Mouse (Mus musculus) heart, adult 9 months (tissue): ENCODE data around the gene Kcnh6.

ENCODE experiments used
- DNase-seq, 2 experiments: peaks; one replicate each; pipeline ENCODE4 v3.0.0; 2022; ENCODE audit warnings: low spot score in 2 of 2

Kcnh6 gene

GRCm38 (mm10) chr11:106007821-106008220, at the start of gene Kcnh6:
TSS of gene Kcnh6 (plus strand) at chr11:106008124.
- peak in 1 of 2 experiments; percentile 20 for DNase-seq

- no peak for DNase-seq
Measured at GRCm38 (mm10) chr11:105958566-105958965, 49.4 kb upstream of the Kcnh6 start.

- DNase-seq, result peak in 1 of 2 experiments; percentile 46
Measured at GRCm38 (mm10) chr11:105959355-105959754, 48.6 kb upstream of the Kcnh6 start.

GRCm38 (mm10) chr11:105964691-105965090, 43.2 kb upstream of the Kcnh6 start:
- no peak for DNase-seq

GRCm38 (mm10) chr11:105966288-105966687, 41.6 kb upstream of the Kcnh6 start:
- DNase-seq, result no peak

- DNase-seq, result peak; percentile 39 to 41
Measured at GRCm38 (mm10) chr11:105967741-105968574, 40.0 kb upstream of the Kcnh6 start, which contains the start of gene Ace. TSS of gene Ace (plus strand) at chr11:105967945.

- peak; percentile 26 to 32 for DNase-seq
Measured at GRCm38 (mm10) chr11:105968948-105969347, 39.0 kb upstream of the Kcnh6 start.

GRCm38 (mm10) chr11:105969516-105969915, 38.4 kb upstream of the Kcnh6 start:
- peak; percentile 70 to 72 for DNase-seq

GRCm38 (mm10) chr11:105974593-105974992, 33.3 kb upstream of the Kcnh6 start:
- no peak for DNase-seq

GRCm38 (mm10) chr11:105975050-105975449, 32.9 kb upstream of the Kcnh6 start:
- no peak for DNase-seq

GRCm38 (mm10) chr11:105975636-105976035, 32.3 kb upstream of the Kcnh6 start:
- no peak for DNase-seq

GRCm38 (mm10) chr11:105978232-105978631, 29.7 kb upstream of the Kcnh6 start:
- DNase-seq, result no peak

- DNase-seq, result no peak
Measured at GRCm38 (mm10) chr11:105978634-105979033, 29.3 kb upstream of the Kcnh6 start.

GRCm38 (mm10) chr11:105984452-105984851, 23.5 kb upstream of the Kcnh6 start:
- no peak for DNase-seq

- no peak for DNase-seq
Measured at GRCm38 (mm10) chr11:105987446-105987845, 20.5 kb upstream of the Kcnh6 start.

GRCm38 (mm10) chr11:105989446-105989845, 18.5 kb upstream of the Kcnh6 start:
- no peak for DNase-seq

- DNase-seq, result no peak
Measured at GRCm38 (mm10) chr11:105990231-105990630, 17.7 kb upstream of the Kcnh6 start.

GRCm38 (mm10) chr11:105994375-105994774, 13.5 kb upstream of the Kcnh6 start, which contains the start of gene Ace3:
TSS of gene Ace3 (plus strand) at chr11:105994675.
- no peak for DNase-seq

GRCm38 (mm10) chr11:106000062-106000461, 7.9 kb upstream of the Kcnh6 start:
- no peak for DNase-seq

GRCm38 (mm10) chr11:106001718-106002117, 6.2 kb upstream of the Kcnh6 start:
- DNase-seq, result no peak

GRCm38 (mm10) chr11:106004576-106004975, 3.3 kb upstream of the Kcnh6 start:
- DNase-seq, result no peak

GRCm38 (mm10) chr11:106005970-106006369, 2.0 kb upstream of the Kcnh6 start:
- DNase-seq, result no peak

GRCm38 (mm10) chr11:106012711-106013110, 4.8 kb downstream of the Kcnh6 start:
- DNase-seq, result no peak
